Mouse (Mus musculus) myocyte (in vitro differentiated cells): ENCODE data around the gene Lsm6.

Source experiments
- CEBPB ChIP-seq: IDR thresholded peaks from 2 replicates; pipeline ENCODE4 v1.6.1; 2011; ENCODE audit warnings: mild to moderate bottlenecking, moderate library complexity; ENCODE audit not compliant: poor library complexity, insufficient read depth, severe bottlenecking
- E2F4 ChIP-seq: IDR thresholded peaks from one replicate; pipeline ENCODE4 v1.6.1; 2011; ENCODE audit warnings: mild to moderate bottlenecking, control low read depth, moderate library complexity; ENCODE audit not compliant: insufficient read depth
- MAX ChIP-seq: IDR thresholded peaks from one replicate; pipeline ENCODE4 v1.6.1; 2011; ENCODE audit warnings: low read depth, mild to moderate bottlenecking, control low read depth
- MYOD1 ChIP-seq, 3 experiments: IDR thresholded peaks; one replicate each; pipeline ENCODE4 v1.6.1; 2011; ENCODE audit warnings: control low read depth in 2 of 3, low read depth in 2 of 3, mild to moderate bottlenecking in 2 of 3, moderate library complexity in 1 of 3; ENCODE audit not compliant: insufficient read length in 2 of 3, control insufficient read depth in 1 of 3
- MYOG ChIP-seq, 3 experiments: IDR thresholded peaks; one replicate each; pipeline ENCODE4 v1.6.1; 2011; ENCODE audit warnings: control low read depth in 2 of 3, low read depth in 2 of 3, mild to moderate bottlenecking in 2 of 3; ENCODE audit not compliant: insufficient read length in 2 of 3, control insufficient read depth in 1 of 3, insufficient read depth in 1 of 3
- POLR2A ChIP-seq: IDR thresholded peaks from one replicate; pipeline ENCODE4 v1.6.1; 2011; ENCODE audit warnings: low read depth, mild to moderate bottlenecking, control low read depth, moderate library complexity; ENCODE audit not compliant: insufficient read length
- POLR2AphosphoS2 ChIP-seq: IDR thresholded peaks from one replicate; pipeline ENCODE4 v1.6.1; 2011; ENCODE audit warnings: low read depth, control low read depth; ENCODE audit not compliant: insufficient read length
- TCF12 ChIP-seq: IDR thresholded peaks from one replicate; pipeline ENCODE4 v1.6.1; 2011; ENCODE audit warnings: mild to moderate bottlenecking, control low read depth; ENCODE audit not compliant: poor library complexity, insufficient read depth, severe bottlenecking
- TCF3 ChIP-seq: IDR thresholded peaks from one replicate; pipeline ENCODE4 v1.6.1; 2011; ENCODE audit warnings: low read depth, control low read depth; ENCODE audit not compliant: insufficient read length
- USF1 ChIP-seq: IDR thresholded peaks from one replicate; pipeline ENCODE4 v1.6.1; 2011; ENCODE audit warnings: low read depth, mild to moderate bottlenecking, control low read depth, moderate library complexity

DNA sequence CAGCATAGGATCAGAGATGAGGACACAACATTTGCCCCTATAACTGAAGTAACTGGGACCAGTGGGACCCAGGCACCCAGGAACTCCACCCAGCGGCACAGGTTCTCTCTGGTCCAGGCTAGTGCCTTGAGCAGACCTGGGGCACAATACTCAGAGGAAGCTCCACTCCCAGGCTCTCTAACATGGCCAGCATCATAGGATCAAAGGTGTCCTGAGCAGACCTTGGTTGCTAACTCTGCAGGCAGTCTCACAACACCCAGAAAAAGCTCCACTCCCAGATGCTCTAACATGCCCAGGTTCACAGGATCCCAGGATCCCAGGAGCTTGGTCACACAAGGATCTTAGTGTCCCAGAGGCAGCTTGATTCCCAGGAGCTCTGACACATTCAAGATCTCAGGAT, 55.4 kb downstream of the Lsm6 start:
- no peak for TF ChIP-seq USF1
- no peak for TF ChIP-seq POLR2A
- no peak for TF ChIP-seq TCF3
- no peak for TF ChIP-seq E2F4
- TF ChIP-seq MAX: no peak
- no peak for TF ChIP-seq MYOD1 (IDR thresholded peaks at IDR 0.05; ENCODE audit: control insufficient read depth in 1 of 3, insufficient read length in 2 of 3, low read depth in 2 of 3)
- TF ChIP-seq POLR2AphosphoS2: no peak
- no peak for TF ChIP-seq TCF12
- TF ChIP-seq MYOG (IDR thresholded peaks at IDR 0.05; ENCODE audit: control insufficient read depth in 1 of 3, insufficient read depth in 1 of 3, insufficient read length in 2 of 3, low read depth in 2 of 3): no peak
- no peak for TF ChIP-seq CEBPB
